Mouse (Mus musculus) kidney, adult 2 months (tissue): ENCODE data around the gene Srgap2.

ENCODE experiments used
- CTCF ChIP-seq: fragments of 200-500 bp; conservative IDR thresholded peaks from 2 replicates; pipeline ENCODE4 v1.5.1; 2011; ENCODE audit warnings: low read depth, mild to moderate bottlenecking, control low read depth, low read length, moderate library complexity, mixed read lengths; ENCODE audit not compliant: insufficient read depth, insufficient read length
- POLR2A ChIP-seq: fragments of 200-500 bp; IDR thresholded peaks from one replicate; pipeline ENCODE4 v1.6.1; 2011; ENCODE audit warnings: low read depth, low read length, control low read depth

GRCm38 (mm10) chr1:131344691-131345090 is 182.5 kb downstream of the Srgap2 start:
- TF ChIP-seq CTCF (peak; percentile 26; the same call in 1 of the 2 replicates), POLR2A (no peak)
